Mouse (Mus musculus): ENCODE measurements around the gene Cmtm8. TPM values are rescaled to one million over a fixed set of nuclear protein-coding genes. Genes with fewer than 3 reads are reported as not detected.

Gene Cmtm8
- total RNA-seq, 2 experiments from 2014 or later: 2.8 to 3.7 TPM

DNA sequence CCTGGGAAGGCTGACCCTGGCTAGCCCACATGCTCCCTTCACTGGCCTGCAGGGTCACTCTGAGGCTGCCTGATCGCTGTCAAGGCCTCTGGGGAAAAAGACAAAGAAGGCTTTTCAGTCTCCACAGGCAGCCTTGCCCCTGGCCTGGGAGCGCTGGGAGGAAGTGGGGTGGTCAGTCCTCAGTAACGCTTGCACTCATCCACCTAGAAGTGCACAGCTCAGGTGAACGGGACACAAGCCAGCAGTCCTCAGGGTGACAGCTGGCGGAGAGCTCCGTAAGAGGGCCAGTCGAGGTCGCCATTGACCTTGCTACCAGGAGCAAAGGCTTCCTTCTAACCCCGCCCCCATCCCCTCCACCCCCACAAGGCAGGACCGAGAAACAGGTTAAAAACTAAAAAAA is 75.9 kb downstream of the Cmtm8 start:
- no peak for DNase-seq
- intact Hi-C loops (cut with DNase I; ENCODE audit: low total_unique reads): no loop called here

DNA sequence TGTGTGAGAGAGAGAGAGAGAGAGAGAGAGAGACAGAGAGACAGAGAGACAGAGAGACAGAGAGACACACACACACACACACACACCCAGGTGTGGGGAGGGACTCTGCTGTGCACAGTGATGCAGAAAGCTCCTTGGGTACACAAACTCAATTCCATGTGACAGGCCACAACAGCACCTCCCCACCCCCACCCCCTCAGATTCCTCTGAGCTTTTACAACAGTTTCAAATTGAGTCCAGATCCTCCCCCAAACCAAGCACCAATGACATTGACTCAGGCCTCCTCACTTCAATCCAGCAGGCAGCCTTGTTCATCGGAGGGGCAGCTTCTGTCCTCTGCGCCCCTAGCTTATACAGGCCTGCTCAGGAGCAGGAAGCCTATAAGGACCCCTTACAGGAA is 76.4 kb downstream of the Cmtm8 start:
- no peak for DNase-seq
- intact Hi-C loops (cut with DNase I; ENCODE audit: low total_unique reads): no loop called here

GRCm38 (mm10) chr9:114767030-114767429 is 76.9 kb downstream of the Cmtm8 start:
- peak; percentile 45 for DNase-seq
- intact Hi-C loops (cut with DNase I; ENCODE audit: low total_unique reads): no loop called here

- intact Hi-C loops (cut with DNase I; ENCODE audit: low total_unique reads): no loop called here
- DNase-seq: peak; percentile 43
These were observed 80.6 kb downstream of the Cmtm8 start for GRCm38 (mm10) chr9:114763341-114763740.

DNA sequence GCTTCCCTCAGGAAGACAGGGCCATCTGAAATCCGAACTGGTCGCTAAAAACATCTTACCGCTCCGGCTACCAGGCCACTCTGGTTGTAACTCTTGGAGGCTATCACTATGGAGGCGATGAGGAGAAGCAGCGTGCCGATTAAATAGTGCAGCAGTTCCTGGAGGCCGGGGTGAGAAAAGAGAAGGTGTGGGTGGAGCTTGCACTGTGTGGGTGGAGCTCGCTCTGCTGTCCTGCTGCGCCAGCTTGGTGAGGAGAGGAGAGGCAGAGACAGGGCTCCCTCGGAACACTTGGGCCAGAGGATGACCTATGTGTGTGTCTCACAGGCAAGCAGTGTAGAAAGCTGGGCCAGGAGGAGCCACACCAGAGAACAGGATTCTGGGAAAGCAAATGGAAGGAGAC is 82.1 kb downstream of the Cmtm8 start:
- intact Hi-C loops (cut with DNase I; ENCODE audit: low total_unique reads): no loop called here
- DNase-seq: no peak

GRCm38 (mm10) chr9:114760353-114760752 is 83.6 kb downstream of the Cmtm8 start:
- intact Hi-C loops (cut with DNase I; ENCODE audit: low total_unique reads): no loop called here

GRCm38 (mm10) chr9:114759886-114760285 is 84.1 kb downstream of the Cmtm8 start:
- intact Hi-C loops (cut with DNase I; ENCODE audit: low total_unique reads): no loop called here
- DNase-seq: no peak

More at GRCm38 (mm10) chr9:114760353-114760752, 83.6 kb downstream of the Cmtm8 start:
- DNase-seq: no peak

DNA sequence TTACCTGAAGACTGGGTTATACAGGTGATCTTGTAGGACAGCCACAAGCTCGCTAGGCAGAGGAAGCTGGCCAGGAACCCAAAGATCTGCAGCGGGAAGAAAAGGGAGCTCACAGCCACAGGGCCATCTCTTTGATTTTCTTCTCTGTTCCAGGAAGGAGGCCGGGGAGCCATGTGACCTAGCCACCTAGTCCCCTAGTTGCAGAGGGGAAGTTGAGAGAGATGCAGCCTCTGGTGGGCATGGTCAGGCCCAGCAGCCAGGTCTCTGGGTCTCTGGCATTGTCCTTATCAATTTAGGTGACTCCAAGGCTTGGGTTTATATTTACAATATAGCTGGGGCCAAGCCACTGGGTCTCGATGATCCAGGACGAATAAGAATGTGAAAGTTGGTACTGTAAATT is 85.2 kb downstream of the Cmtm8 start:
- DNase-seq: no peak
- intact Hi-C loops (cut with DNase I; ENCODE audit: low total_unique reads): no loop called here

- intact Hi-C loops (cut with DNase I; ENCODE audit: low total_unique reads): no loop called here
- no peak for DNase-seq
These were observed 85.7 kb downstream of the Cmtm8 start for GRCm38 (mm10) chr9:114758272-114758671.

DNA sequence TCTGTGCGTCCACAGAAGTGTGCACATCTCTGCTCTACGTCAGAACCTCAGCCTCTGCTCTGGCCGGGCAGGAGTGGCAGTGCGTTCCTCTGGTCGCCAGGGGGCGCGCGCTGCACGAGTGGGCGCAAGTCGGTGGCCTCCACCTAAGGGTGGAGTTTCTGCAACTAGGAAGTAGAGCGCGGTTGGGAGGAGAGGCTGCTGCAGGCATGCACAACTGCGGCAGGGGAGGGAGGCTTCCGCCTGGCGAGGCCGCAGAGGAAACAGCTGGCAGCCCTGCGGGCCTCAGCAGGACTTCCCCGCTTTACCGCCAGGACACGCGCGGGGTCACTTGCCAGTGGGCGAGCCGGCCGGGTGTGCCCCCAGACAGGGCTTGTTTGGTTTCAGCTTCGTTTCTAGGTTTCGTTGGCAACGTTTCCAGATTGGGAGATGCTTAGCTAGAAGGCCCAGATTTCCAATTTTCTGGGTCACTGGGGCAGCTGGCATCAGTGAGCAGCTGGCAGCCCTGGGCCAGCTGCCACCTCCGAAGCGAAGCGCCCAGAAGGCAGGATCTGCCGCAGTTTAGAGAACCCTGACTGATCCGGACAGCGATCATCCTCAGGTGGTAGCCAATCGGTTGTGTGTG is 91.0 kb downstream of the Cmtm8 start:
- intact Hi-C loops (cut with DNase I; ENCODE audit: low total_unique reads): loop anchor here (5.0 kb wide), 1 partner anchor 39 kb away; no protein-coding TSS in a partner anchor
- peak; percentile 93 for DNase-seq

- intact Hi-C loops (cut with DNase I; ENCODE audit: low total_unique reads): loop anchor here (5.0 kb wide), 1 partner anchor 40 kb away; no protein-coding TSS in a partner anchor
- DNase-seq: no peak
These were observed 91.6 kb downstream of the Cmtm8 start for GRCm38 (mm10) chr9:114752311-114752710.

DNA sequence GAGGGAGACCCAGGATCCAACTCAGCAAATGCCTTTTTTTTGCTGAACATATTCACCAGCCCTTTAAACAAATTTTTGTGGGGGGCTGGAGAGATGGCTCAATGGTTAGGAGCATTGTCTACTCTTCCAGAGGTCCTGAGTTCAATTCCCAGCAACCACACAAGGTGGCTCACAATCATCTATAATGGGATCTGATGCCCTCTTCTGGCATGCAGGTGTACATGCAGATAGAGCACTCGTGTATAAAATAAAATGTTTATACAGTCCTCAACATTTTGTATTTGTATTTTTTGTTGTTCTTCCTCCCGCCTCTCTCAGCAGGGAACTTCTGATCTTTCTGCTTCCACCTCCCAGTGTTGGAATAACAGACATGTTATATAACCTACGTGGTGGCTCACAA is 92.4 kb downstream of the Cmtm8 start:
- intact Hi-C loops (cut with DNase I; ENCODE audit: low total_unique reads): loop anchor here (5.0 kb wide), 1 partner anchor 41 kb away; no protein-coding TSS in a partner anchor
- no peak for DNase-seq

DNA sequence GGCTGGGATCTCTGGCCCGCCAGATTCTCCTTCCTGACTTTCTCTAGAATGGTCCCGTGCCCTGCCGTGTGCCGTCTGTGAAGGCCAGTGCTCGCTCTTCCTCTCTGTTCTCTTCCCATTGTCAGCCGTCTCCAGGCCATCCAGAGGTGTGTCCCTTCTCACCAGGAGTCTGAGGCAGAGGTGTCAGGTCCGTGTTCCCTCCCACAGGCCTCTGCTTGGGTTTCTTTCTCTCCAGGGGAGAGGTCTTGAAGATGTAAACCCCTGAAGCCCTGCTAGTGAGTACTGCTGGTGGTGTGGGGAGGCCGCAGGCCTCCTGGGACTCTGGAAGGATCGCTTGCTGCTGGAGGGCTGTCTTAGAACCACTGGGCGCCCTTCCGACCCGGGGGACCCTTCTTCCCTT is 96.5 kb downstream of the Cmtm8 start:
- DNase-seq: no peak
- intact Hi-C loops (cut with DNase I; ENCODE audit: low total_unique reads): no loop called here

DNA sequence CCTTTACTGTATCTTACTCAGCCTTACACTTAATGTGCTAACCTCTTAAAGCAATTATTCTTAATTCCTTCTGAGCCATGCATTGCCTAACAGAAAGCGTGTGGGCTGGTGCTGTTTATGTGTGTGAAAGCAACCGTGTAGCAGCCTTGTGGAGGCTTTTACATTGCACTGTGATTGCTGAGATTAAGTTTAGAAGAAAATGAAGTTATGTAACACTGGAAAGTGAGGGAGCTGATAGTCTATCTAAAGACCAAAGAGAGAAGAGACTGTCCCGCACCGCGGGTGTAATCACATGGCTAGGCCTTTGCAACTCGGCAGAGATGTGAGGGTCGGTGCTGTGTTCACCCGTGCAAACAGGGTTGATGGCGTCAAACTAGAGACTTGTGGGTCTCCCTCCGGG is 96.9 kb downstream of the Cmtm8 start:
- intact Hi-C loops (cut with DNase I; ENCODE audit: low total_unique reads): no loop called here
- no peak for DNase-seq

GRCm38 (mm10) chr9:114745654-114746053 is 98.3 kb downstream of the Cmtm8 start:
- intact Hi-C loops (cut with DNase I; ENCODE audit: low total_unique reads): no loop called here
- DNase-seq: no peak

DNA sequence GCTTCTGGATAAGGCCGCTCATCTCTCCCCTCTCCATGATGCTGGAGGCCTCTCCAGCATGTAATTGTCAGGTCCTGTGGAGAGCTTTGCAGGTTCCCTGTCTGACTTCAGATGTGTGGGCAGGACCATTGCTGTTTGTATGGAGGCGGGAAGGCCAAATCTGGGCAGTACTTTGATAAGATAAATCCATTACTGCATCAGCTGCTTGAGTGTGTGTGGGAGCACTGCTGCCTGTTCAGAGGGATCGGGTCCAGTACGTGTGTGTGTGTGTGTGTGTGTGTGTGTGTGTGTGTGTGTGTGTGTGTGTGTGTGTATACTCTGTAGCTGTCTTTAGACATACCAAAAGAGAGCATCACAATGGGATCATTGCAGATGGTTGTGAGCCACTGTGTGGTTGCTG is 98.8 kb downstream of the Cmtm8 start:
- no peak for DNase-seq
- intact Hi-C loops (cut with DNase I; ENCODE audit: low total_unique reads): no loop called here

DNA sequence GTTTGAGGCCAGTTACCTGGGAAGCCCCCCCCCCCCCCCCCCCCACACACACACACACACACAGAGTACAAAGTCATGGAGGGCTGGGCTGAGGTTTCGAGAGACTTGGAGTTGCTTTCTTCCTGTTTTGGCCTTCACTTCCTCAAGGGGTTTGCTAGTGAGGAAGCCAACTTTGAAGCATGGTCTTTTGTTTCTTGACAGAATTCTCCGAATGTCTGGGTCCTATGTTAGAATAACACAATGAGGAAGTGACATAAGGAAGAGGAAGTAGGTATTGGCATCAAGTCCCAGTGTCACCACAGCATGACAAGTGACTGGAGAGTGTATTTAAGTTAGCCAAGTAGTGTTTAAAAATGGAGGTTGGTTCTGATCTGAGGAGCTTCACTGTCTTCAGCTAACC is 101.2 kb downstream of the Cmtm8 start:
- no peak for DNase-seq
- intact Hi-C loops (cut with DNase I; ENCODE audit: low total_unique reads): no loop called here

DNA sequence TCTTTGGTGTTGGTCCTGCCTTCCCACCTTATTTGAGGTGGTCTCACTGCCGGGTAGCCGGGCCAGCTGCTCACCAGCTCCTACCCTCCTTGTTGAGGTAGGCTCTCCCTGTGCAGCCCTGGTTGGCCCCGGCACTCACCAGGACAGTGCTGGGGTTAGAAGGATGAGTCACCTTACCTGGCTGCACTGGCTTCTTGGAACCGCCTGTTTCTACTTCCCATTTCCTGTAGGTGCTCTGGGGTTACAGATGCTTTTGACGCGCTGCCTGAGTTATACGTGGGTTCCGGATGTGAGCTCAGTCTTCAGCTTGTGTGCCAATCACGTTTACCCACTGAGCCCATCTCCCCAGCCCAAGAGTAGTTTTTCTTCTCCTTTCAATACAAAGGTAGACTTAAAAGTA is 103.6 kb downstream of the Cmtm8 start:
- intact Hi-C loops (cut with DNase I; ENCODE audit: low total_unique reads): no loop called here
- DNase-seq: no peak

All from gastrocnemius, postnatal 14 days (tissue).